Mouse (Mus musculus) small intestine, adult 2 months (tissue): Measurements from ENCODE around the gene Tnfsf10.

Source experiments
- CTCF ChIP-seq: fragments of 200-500 bp; IDR thresholded peaks from 2 replicates; pipeline ENCODE4 v1.5.1; 2012; ENCODE audit warnings: low read depth, mild to moderate bottlenecking, control low read depth, inconsistent platforms, low read length, moderate library complexity, mixed read lengths; ENCODE audit not compliant: insufficient replicate concordance, insufficient read length; ENCODE audit errors: extremely low read depth
- POLR2A ChIP-seq: fragments of 200-500 bp; IDR thresholded peaks from 2 replicates; pipeline ENCODE4 v1.6.1; 2012; ENCODE audit warnings: low read depth, mild to moderate bottlenecking, control low read depth, inconsistent platforms, low read length, moderate library complexity

DNA sequence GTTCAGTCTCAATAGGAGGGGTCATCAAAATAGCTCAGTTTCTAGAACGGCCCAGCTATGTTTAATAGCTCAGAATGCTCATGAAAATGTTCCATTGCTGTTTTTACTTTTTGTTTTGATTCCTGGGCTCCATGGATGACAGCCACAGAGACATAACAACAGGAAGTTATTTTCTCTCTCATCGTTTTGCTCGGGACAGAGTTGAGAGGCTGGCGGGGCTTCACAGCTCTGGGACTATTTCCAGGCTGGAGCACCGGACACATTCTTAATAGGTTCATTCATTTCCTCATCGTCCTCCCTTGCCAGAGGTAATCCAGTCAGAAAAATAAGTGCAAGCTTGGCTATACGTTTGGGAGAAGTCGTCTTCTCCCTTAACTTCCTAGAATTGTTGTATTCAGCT is 27.9 kb upstream of the Tnfsf10 start:
- TF ChIP-seq CTCF (no peak), POLR2A (no peak)
